Mouse (Mus musculus): ENCODE results near the gene Wdr13.

Gene Wdr13

GRCm38 (mm10) chrX:8132017-8132976 is at the start of gene Wdr13:
Wdr13 (minus strand) TSS chrX:8132892.
- peak; percentile 94 for DNase-seq (ENCODE audit: low spot score)

GRCm38 (mm10) chrX:8179646-8180045 is 47.0 kb upstream of the Wdr13 start:
- no peak for DNase-seq (ENCODE audit: low spot score)

- DNase-seq (ENCODE audit: low spot score): no peak
Measured at GRCm38 (mm10) chrX:8178871-8179270, 46.2 kb upstream of the Wdr13 start.

GRCm38 (mm10) chrX:8175504-8176385 is 43.1 kb upstream of the Wdr13 start, which contains the start of gene Tbc1d25:
Tbc1d25 (minus strand) TSS chrX:8176181.
- peak; percentile 92 for DNase-seq (ENCODE audit: low spot score)

- no peak for DNase-seq (ENCODE audit: low spot score)
Measured at GRCm38 (mm10) chrX:8175169-8175503, 42.4 kb upstream of the Wdr13 start.

- DNase-seq (ENCODE audit: low spot score): no peak
Measured at GRCm38 (mm10) chrX:8167716-8168647, 35.3 kb upstream of the Wdr13 start.

GRCm38 (mm10) chrX:8164471-8164870 is 31.8 kb upstream of the Wdr13 start:
- no peak for DNase-seq (ENCODE audit: low spot score)

GRCm38 (mm10) chrX:8163076-8163475 is 30.4 kb upstream of the Wdr13 start:
- DNase-seq (ENCODE audit: low spot score): no peak

GRCm38 (mm10) chrX:8145153-8145991 is 12.7 kb upstream of the Wdr13 start, which contains the start of gene Rbm3:
Rbm3 (minus strand) TSS chrX:8145880.
- DNase-seq (ENCODE audit: low spot score): peak; percentile 91

- DNase-seq (ENCODE audit: low spot score): no peak
Measured at GRCm38 (mm10) chrX:8143750-8144149, 11.1 kb upstream of the Wdr13 start.

- DNase-seq (ENCODE audit: low spot score): no peak
Measured at GRCm38 (mm10) chrX:8142948-8143347, 10.3 kb upstream of the Wdr13 start.

GRCm38 (mm10) chrX:8141058-8141457 is 8.4 kb upstream of the Wdr13 start:
- no peak for DNase-seq (ENCODE audit: low spot score)

GRCm38 (mm10) chrX:8140446-8140845 is 7.8 kb upstream of the Wdr13 start:
- DNase-seq (ENCODE audit: low spot score): no peak

GRCm38 (mm10) chrX:8139480-8139879 is 6.8 kb upstream of the Wdr13 start:
- DNase-seq (ENCODE audit: low spot score): no peak

- no peak for DNase-seq (ENCODE audit: low spot score)
Measured at GRCm38 (mm10) chrX:8135886-8136285, 3.2 kb upstream of the Wdr13 start.

- no peak for DNase-seq (ENCODE audit: low spot score)
Measured at GRCm38 (mm10) chrX:8131393-8131792, 1.3 kb downstream of the Wdr13 start.

- DNase-seq (ENCODE audit: low spot score): no peak
Measured at GRCm38 (mm10) chrX:8125235-8125634, 7.5 kb downstream of the Wdr13 start.

- DNase-seq (ENCODE audit: low spot score): no peak
Measured at GRCm38 (mm10) chrX:8123821-8124470, 8.7 kb downstream of the Wdr13 start.

- DNase-seq (ENCODE audit: low spot score): no peak
Measured at GRCm38 (mm10) chrX:8117264-8117663, 15.4 kb downstream of the Wdr13 start.

GRCm38 (mm10) chrX:8115275-8115674 is 17.4 kb downstream of the Wdr13 start:
- DNase-seq (ENCODE audit: low spot score): peak; percentile 14
